Mouse (Mus musculus) forebrain, embryonic 12.5 days (tissue): Measurements from ENCODE around the gene Zfp760. TPM values are rescaled to one million over a fixed set of nuclear protein-coding genes. Genes with fewer than 3 reads are reported as not detected.
"Not testable (repeated sequence)": the region's sequence is repeated elsewhere in the genome, so short reads cannot be mapped to it uniquely, and the experiment has no call there.

Source experiments
- ATAC-seq: fragments of 200-750 bp; cut with Nextera tagmentation; 2 replicates; pipeline ENCODE4 v1.8.0; 2017; ENCODE audit warnings: moderate TSS enrichment; ENCODE audit not compliant: low FRiP score
- H3K27ac ChIP-seq: fragments of 300-500 bp; sonication (generic); 2 replicates; pipeline ENCODE4 v1.5.1; 2016; ENCODE audit warnings: mild to moderate bottlenecking
- H3K27me3 ChIP-seq: fragments of 300-500 bp; sonication (generic); 2 replicates; pipeline ENCODE4 v1.6.1; 2016; ENCODE audit warnings: mild to moderate bottlenecking
- H3K36me3 ChIP-seq: fragments of 300-500 bp; sonication (generic); replicated peaks from 2 replicates; pipeline ENCODE4 v1.6.1; 2016; ENCODE audit warnings: mild to moderate bottlenecking
- H3K4me1 ChIP-seq: fragments of 300-500 bp; sonication (generic); 2 replicates; pipeline ENCODE4 v1.6.1; 2016
- H3K4me2 ChIP-seq: fragments of 300-500 bp; sonication (generic); 2 replicates; pipeline ENCODE4 v1.6.1; 2016; ENCODE audit warnings: mild to moderate bottlenecking, moderate library complexity
- H3K4me3 ChIP-seq: fragments of 300-500 bp; sonication (generic); replicated peaks from 2 replicates; pipeline ENCODE4 v1.5.1; 2016; ENCODE audit warnings: mild to moderate bottlenecking
- H3K9ac ChIP-seq: fragments of 300-500 bp; sonication (generic); 2 replicates; pipeline ENCODE4 v1.6.1; 2016; ENCODE audit warnings: mild to moderate bottlenecking
- H3K9me3 ChIP-seq: fragments of 300-500 bp; sonication (generic); 2 replicates; pipeline ENCODE4 v1.6.1; 2016
- WGBS: fragments of 180-500 bp; shearing (Covaris S2); methylation state at CpG from one replicate; pipeline ENCODE4 v1.1.7; 2016; 5-methylcytosine and 5-hydroxymethylcytosine counted together
- polyA plus RNA-seq: library from polyadenylated mRNA; unstranded; fragments of >200 nt; fragmentation: Nextera tagmentation; extraction: Ambion mirVana; gene quantifications from 2 replicates; pipeline ENCODE4 v1.2.1, GENCODE M21; 2016

The Zfp760 gene
- 25.1 and 25.9 TPM in 2 replicates for polyA plus RNA-seq

- Histone ChIP-seq H3K4me3 (peak within 1 kb of the TSS; percentile 61), H3K4me1 (peaks cover 10% of the 10 kb centered on the region), H3K9ac (peak within 1 kb of the TSS; percentile 71), H3K9me3 (no peaks in the 10 kb centered on the region), H3K27ac (peak within 1 kb of the TSS; percentile 93), H3K4me2 (peak within 1 kb of the TSS; percentile 59), H3K36me3 (peaks cover 11% of the 10 kb centered on the region), H3K27me3 (no peaks in the 10 kb centered on the region)
- ATAC-seq, result peak; percentile 98
- 3% methylated on average over 26 of the region's 26 CpGs for WGBS
These were observed at the start of gene Zfp760 for GRCm38 (mm10) chr17:21707343-21707996. TSS of gene Zfp760 (plus strand) at chr17:21707741.

- not testable (repeated sequence) for H3K4me2 ChIP-seq, H3K36me3 ChIP-seq, H3K4me1 ChIP-seq, H3K9me3 ChIP-seq, H3K27ac ChIP-seq, ATAC-seq, H3K4me3 ChIP-seq, H3K27me3 ChIP-seq, H3K9ac ChIP-seq
- WGBS, result 26% methylated on average over 1 of the region's 1 CpGs
These were observed 28.7 kb upstream of the Zfp760 start for GRCm38 (mm10) chr17:21678826-21679225.

DNA sequence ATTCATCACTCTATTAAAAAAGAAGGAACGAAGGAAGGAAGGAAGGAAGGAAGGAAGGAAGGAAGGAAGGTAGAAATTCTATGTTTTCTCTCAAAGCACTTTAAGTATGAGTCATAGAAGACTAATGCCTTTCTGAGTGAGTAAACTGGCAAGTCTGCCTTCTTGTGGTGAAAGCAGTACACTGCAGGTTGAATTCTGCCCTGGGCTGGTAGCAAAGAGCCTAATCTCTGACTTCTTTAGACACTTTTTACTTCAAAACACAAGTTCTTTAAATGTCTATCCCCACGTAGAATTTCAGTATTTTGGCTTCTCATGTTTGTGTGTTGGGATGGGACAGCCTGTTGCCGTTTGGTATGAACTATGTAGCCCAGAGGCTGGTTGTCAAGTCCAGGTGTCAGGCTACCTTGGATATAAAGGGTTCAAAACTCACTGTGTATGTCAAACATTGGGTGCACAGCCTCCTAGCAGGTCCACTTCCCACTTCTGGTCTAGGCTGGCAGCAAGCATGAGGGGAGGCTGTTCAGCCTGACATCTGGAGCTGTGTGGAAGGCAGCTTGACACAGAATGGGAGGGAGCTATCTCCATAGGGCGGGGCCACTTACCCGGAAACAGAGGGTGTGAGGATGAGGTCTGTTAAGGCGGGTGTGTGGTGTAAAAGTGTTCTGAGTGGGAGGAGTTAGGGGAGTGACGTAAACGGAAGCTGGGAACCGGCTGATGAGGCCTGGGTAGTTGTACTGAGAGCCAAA, 28.1 kb upstream of the Zfp760 start:
- Histone ChIP-seq H3K9me3 (no peaks in the 10 kb centered on the region), H3K4me2 (peak overlapping the region; percentile 55), H3K4me3 (peak overlapping the region; percentile 49), H3K36me3 (peaks cover under 1% of the 10 kb centered on the region; the same call in 1 of the 2 replicates), H3K27me3 (no peaks in the 10 kb centered on the region), H3K27ac (peak overlapping the region; percentile 56; the same call in 1 of the 2 replicates), H3K9ac (peak overlapping the region; percentile 33), H3K4me1 (no peaks in the 10 kb centered on the region)
- 3% methylated on average over 9 of the region's 9 CpGs for WGBS
- peak; percentile 99 for ATAC-seq

GRCm38 (mm10) chr17:21680019-21680376, 27.5 kb upstream of the Zfp760 start:
- not testable (repeated sequence) for H3K27ac ChIP-seq, H3K4me1 ChIP-seq, H3K36me3 ChIP-seq, H3K27me3 ChIP-seq, H3K9me3 ChIP-seq
- peak overlapping the region; percentile 33 for H3K9ac ChIP-seq
- H3K4me3 ChIP-seq, result peak overlapping the region; percentile 49
- peak; percentile 86 for ATAC-seq
- 2% methylated on average over 10 of the region's 10 CpGs for WGBS
- H3K4me2 ChIP-seq, result peak overlapping the region; percentile 55

DNA sequence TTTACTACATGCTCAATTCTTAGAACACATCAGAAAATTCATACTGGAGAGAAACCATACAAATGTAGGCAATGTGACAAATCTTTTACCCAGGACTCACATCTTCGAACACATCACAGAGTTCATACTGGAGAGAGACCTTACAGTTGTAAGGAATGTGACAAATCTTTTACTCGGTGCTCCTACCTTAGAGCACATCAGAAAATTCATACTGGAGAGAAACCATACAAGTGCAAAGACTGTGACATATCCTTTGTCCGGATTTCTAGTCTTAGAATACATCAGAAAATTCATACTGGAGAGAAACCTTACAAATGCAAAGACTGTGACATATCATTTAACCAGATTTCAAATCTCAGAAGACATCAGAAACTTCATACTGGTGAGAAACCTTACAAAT, 16.0 kb upstream of the Zfp760 start, which contains the start of gene Gm10226:
Gene Gm10226, plus strand, starts transcription at position 301 of the 400 bp plus-strand sequence.
- H3K27ac ChIP-seq, result no peak within 1 kb of the TSS
- ATAC-seq, result no peak
- H3K4me3 ChIP-seq, result no peak within 1 kb of the TSS
- no peaks in the 10 kb centered on the region for H3K27me3 ChIP-seq
- peaks cover 38% of the 10 kb centered on the region for H3K36me3 ChIP-seq
- 88% methylated on average over 3 of the region's 3 CpGs for WGBS
- no peak within 1 kb of the TSS for H3K4me2 ChIP-seq
- H3K9me3 ChIP-seq, result no peaks in the 10 kb centered on the region
- no peak within 1 kb of the TSS for H3K9ac ChIP-seq
- no peaks in the 10 kb centered on the region for H3K4me1 ChIP-seq

DNA sequence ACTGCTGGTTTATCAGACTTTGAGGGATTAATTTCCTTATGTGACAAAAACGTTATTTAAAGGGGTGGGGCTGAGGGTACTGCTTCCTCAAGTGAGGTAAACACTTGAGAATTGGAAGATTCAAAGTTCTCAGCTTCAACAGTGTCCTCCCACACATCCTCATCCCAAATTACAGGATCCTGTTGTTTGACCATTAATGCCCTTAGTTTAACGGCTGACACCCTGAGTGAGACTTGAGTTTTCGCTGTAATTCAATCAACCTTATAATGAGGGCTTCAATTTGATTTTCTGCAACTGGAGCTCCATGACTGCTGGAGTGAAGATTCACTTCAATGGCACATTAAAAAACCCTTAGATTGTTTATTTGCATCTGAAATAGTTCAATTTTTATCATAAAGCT, 14.2 kb upstream of the Zfp760 start:
- Histone ChIP-seq H3K4me3 (no peak overlapping the region), H3K4me2 (no peak overlapping the region), H3K9me3 (no peaks in the 10 kb centered on the region), H3K27ac (no peak overlapping the region), H3K27me3 (no peaks in the 10 kb centered on the region), H3K9ac (no peak overlapping the region), H3K36me3 (peaks cover 38% of the 10 kb centered on the region), H3K4me1 (no peaks in the 10 kb centered on the region)
- no peak for ATAC-seq
- WGBS, result 85% methylated on average over 3 of the region's 3 CpGs

DNA sequence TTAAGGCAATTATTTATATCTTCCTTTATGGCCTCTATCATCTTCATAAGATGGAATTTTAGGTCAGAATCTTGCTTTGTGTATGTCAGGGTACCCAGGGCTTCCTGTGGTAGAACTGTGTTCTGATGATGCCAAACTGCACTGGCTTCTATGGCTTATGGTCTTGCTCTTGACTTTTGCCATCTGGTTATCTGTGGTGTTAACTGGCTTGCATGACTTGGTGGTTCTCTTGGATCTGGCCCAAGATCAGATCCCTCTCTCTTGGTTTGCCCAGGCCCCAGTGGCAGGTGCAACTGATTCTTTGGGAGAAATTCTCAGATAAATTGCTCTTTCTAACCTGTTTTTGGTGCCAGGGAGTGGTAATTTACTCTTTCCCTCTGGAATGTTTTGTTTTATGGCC, 11.5 kb upstream of the Zfp760 start:
- H3K36me3 ChIP-seq, result peaks cover 17% of the 10 kb centered on the region
- H3K4me3 ChIP-seq, result no peak overlapping the region
- H3K4me1 ChIP-seq, result no peaks in the 10 kb centered on the region
- H3K9me3 ChIP-seq, result no peaks in the 10 kb centered on the region
- H3K27ac ChIP-seq, result no peak overlapping the region
- no peaks in the 10 kb centered on the region for H3K27me3 ChIP-seq
- H3K9ac ChIP-seq, result no peak overlapping the region
- ATAC-seq, result no peak
- H3K4me2 ChIP-seq, result no peak overlapping the region

DNA sequence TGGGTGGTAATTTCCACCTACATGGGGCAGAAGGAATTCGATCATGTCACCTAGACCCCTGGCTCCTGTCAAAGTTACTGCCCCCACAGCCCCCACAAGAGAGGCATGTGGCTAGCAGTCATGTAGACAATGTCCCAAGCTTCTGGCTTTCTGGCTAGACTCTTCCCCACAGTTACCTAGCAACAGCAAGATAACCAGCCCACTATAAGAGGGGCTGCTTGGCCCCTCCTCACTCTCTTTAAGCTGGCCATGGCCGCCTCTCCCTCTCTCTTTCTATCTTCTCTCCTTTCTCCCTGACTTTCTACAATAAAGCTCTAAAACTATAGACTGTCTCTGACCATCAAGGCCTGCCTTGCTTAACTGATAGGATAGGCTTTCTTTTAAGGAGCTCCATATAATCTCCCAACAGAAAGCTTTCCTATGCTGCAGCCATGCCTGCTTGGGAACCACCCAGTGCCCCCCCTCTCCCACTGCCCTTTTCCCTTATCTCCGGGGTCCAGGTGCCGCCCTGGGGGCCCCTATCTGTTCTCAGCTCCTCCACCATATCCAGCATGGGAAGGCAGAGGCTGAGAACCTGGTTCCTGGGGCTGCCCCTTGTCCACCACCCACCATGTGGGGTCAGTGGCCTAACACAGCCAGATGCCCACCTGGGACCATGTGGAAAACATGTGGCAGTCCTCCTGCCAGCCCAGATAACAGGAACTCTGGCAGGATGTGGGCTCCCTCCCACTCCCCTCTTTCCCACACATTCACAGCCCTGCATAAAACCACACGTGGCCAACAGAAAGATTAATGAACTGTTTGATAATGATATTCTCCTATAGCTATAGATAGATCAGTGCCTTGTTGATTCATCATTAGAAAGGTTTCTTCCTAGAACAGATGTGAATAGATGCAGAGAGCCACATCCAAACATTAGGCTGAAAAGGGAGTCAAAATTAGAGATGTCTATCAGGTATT, 5.0 kb upstream of the Zfp760 start:
- no peak overlapping the region for H3K27ac ChIP-seq
- 60% methylated on average over 5 of the region's 5 CpGs for WGBS

GRCm38 (mm10) chr17:21703414-21703813, 4.1 kb upstream of the Zfp760 start:
- Histone ChIP-seq H3K4me2 (no peak overlapping the region), H3K9ac (no peak overlapping the region), H3K36me3 (no peaks in the 10 kb centered on the region), H3K4me3 (no peak overlapping the region), H3K4me1 (peaks cover 2% of the 10 kb centered on the region), H3K27me3 (no peaks in the 10 kb centered on the region), H3K27ac (no peak overlapping the region), H3K9me3 (no peaks in the 10 kb centered on the region)
- 86% methylated on average over 1 of the region's 1 CpGs for WGBS
- no peak for ATAC-seq

More for the DNA sequence above, 5.0 kb upstream of the Zfp760 start:
- no peaks in the 10 kb centered on the region for H3K36me3 ChIP-seq
- H3K27me3 ChIP-seq, result no peaks in the 10 kb centered on the region
- H3K9ac ChIP-seq, result no peak overlapping the region
- no peak for ATAC-seq
- no peak overlapping the region for H3K4me2 ChIP-seq
- no peaks in the 10 kb centered on the region for H3K4me1 ChIP-seq
- H3K4me3 ChIP-seq, result no peak overlapping the region
- no peaks in the 10 kb centered on the region for H3K9me3 ChIP-seq

- ATAC-seq, result no peak
- Histone ChIP-seq H3K27ac (0 out of 2 replicates have a peak overlapping the region, but pooled peaks have one; percentile 25), H3K9ac (peak overlapping the region; percentile 56), H3K9me3 (no peaks in the 10 kb centered on the region), H3K4me1 (peaks cover 10% of the 10 kb centered on the region), H3K36me3 (peaks cover 16% of the 10 kb centered on the region), H3K27me3 (no peaks in the 10 kb centered on the region), H3K4me2 (peak overlapping the region; percentile 59), H3K4me3 (peak overlapping the region; percentile 61)
- WGBS, result 34% methylated on average over 2 of the region's 2 CpGs
These were observed 860 bp downstream of the Zfp760 start for GRCm38 (mm10) chr17:21708401-21708800.

DNA sequence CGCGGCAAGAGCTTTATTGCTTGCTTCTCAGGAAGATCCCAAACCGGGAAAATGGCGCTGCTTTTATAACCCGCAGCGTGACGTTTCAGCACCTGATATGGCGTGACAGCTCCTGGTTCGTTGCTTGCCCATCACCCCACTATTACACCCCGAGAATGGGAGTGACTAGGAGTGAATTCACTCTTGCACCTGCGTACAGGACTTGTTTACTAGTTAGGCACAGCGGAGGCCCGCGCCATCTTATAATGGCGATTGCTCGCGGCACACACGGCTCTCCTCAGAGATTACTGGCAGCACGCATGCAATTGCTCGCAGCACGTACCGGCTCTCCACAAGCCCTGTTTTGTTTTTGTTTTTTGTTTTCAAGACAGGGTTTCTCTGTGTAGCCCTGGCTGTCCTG, 23.0 kb downstream of the Zfp760 start, which contains the start of gene Zfp229:
Gene Zfp229, plus strand, starts transcription at position 301 of the 400 bp plus-strand sequence.
- H3K27me3 ChIP-seq, H3K4me2 ChIP-seq, ATAC-seq, H3K9ac ChIP-seq, H3K9me3 ChIP-seq, H3K27ac ChIP-seq, H3K4me3 ChIP-seq, H3K36me3 ChIP-seq: not testable (repeated sequence)
- WGBS, result 97% methylated on average over 11 of the region's 22 CpGs
- peaks cover 10% of the 10 kb centered on the region for H3K4me1 ChIP-seq

DNA sequence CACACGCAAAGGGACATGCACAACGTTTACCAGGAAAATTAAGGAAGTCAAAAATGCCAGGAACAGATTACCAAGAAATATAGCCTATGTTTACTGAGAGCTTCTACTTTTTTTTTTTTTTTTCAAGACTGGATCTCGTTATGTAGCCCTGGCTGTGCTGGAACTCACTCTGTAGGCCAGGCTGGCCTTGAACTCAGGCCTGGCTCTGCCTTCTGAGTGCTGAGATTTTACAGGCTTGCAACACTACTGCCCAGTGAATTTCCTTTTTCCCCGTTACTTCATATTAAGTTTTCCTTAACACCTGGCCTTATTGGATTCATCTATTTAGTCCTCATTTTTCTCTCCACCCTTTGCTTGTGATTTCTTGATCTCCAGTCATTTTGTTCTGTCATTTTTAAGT, 25.5 kb downstream of the Zfp760 start:
- H3K27ac ChIP-seq, result peak overlapping the region; percentile 83; the same call in 1 of the 2 replicates

More for the DNA sequence above, 25.5 kb downstream of the Zfp760 start:
- Histone ChIP-seq H3K4me1 (peaks cover 10% of the 10 kb centered on the region), H3K4me3 (peak overlapping the region; percentile 67), H3K9me3 (no peaks in the 10 kb centered on the region), H3K27me3 (no peaks in the 10 kb centered on the region), H3K4me2 (peak overlapping the region; percentile 54), H3K9ac (peak overlapping the region; percentile 69; the same call in 1 of the 2 replicates), H3K36me3 (peaks cover 4% of the 10 kb centered on the region; the same call in 1 of the 2 replicates)
- ATAC-seq, result peak; percentile 42
- WGBS, result 87% methylated on average over 4 of the region's 4 CpGs
